Mouse (Mus musculus) left cerebral cortex, postnatal 36 days (tissue): ENCODE data around the gene Esr2. TPM values are rescaled to one million over a fixed set of nuclear protein-coding genes. Genes with fewer than 3 reads are reported as not detected.
"Not testable (repeated sequence)": the region's sequence is repeated elsewhere in the genome, so short reads cannot be mapped to it uniquely, and the experiment has no call there.

Source experiments
- DNase-seq, 2 experiments: peaks; one replicate each; pipeline ENCODE4 v3.0.0; 2021 to 2022; ENCODE audit warnings: low spot score in 2 of 2, mixed read lengths in 1 of 2
- intact Hi-C: fragments of 180-260 bp; cut with DNase I; formaldehyde crosslinking; loops from one replicate; pipeline ENCODE4 v1.15.1; 2025
- total RNA-seq, 2 experiments: library from RNA; stranded (reverse); gene quantifications; 2 replicates each; pipeline ENCODE4 v1.2.3; 2021

The Esr2 gene
- total RNA-seq: under 1 TPM; 0.20 to 0.34 TPM

- peak in 1 of 2 experiments; percentile 12 for DNase-seq
- intact Hi-C loops: no loop called here
Observed at GRCm38 (mm10) chr12:76177000-76177863, at the start of gene Esr2. Esr2 (minus strand) TSS chr12:76177259.

GRCm38 (mm10) chr12:76222104-76222503 is 45.0 kb upstream of the Esr2 start:
- DNase-seq, intact Hi-C loops: not testable (repeated sequence)

GRCm38 (mm10) chr12:76216716-76217115 is 39.7 kb upstream of the Esr2 start:
- intact Hi-C loops: no loop called here
- no peak for DNase-seq

DNA sequence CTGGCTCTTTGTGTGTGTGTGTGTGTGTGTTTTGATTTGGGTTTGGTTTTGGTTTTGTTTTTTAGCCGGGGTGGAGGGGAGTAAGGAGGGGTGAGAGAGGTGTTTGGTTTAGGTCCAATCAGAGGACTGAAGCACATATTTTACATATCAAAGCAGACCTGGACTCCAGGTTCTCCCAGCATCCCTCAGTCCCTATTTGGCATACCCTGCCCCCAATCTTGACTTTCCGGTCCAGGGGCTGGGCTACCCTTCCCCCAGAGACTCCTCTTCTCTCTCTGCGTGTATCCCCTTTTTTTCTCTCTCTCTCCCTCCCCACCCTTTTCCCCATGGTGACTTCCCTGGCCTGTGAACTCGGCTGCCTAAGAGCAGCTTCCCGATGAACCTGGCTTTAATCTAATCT is 38.1 kb upstream of the Esr2 start:
- intact Hi-C loops: no loop called here
- DNase-seq: no peak

GRCm38 (mm10) chr12:76209429-76209974 is 32.4 kb upstream of the Esr2 start:
- no peak for DNase-seq
- intact Hi-C loops: no loop called here

DNA sequence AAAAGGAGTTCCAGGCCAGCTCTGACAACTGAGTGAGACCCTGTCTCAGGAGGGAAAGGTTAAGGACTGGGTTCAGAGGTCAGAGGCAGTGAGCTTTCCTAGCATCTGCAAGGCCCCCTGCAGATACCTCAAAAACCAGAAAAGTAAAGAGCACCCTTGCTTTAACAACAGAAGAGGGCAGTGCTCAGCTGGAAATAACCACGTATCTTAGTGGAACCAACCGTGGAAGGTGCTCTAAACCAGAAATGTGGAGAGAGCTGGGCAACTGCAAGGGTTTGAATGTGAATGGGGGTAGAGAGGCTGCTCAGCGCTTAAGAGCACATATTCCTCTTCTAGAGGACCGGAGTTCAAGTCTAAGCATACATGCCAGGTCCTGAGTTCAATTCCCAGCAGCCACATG is 23.3 kb upstream of the Esr2 start:
- intact Hi-C loops: no loop called here
- no peak for DNase-seq

DNA sequence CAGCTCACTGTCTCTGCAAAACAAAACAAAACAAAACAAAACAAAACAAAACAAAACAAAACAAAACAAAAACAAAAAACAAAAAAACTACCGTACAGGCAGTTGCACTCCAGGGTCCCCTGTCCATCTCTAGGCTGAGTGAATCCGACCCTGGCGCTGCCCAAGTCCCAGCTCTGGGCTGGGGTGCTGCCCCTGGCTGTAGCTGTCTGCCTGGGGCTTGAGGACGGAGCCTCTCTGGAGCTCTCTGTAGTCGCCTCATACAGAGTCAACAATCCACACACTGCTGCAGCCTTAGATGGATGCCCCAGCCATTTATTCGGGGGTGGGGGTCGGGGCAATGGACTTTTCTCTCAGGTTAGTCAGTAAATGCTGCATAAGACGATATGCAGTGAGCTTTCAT is 20.0 kb upstream of the Esr2 start:
- DNase-seq: no peak
- intact Hi-C loops: loop anchor here (5.0 kb wide), 1 partner anchor 140 kb away; no protein-coding TSS in a partner anchor

GRCm38 (mm10) chr12:76196709-76197054 is 19.6 kb upstream of the Esr2 start:
- intact Hi-C loops: loop anchor here (5.0 kb wide), 1 partner anchor 141 kb away; no protein-coding TSS in a partner anchor
- peak; percentile 72 to 81 for DNase-seq

GRCm38 (mm10) chr12:76195912-76196708 is 19.1 kb upstream of the Esr2 start:
- DNase-seq: peak; percentile 40 to 50
- intact Hi-C loops: loop anchor here (5.0 kb wide), 1 partner anchor 141 kb away; no protein-coding TSS in a partner anchor

- intact Hi-C loops: no loop called here
- DNase-seq: no peak
Observed at GRCm38 (mm10) chr12:76194526-76194925, 17.5 kb upstream of the Esr2 start.

- peak in 1 of 2 experiments; percentile 12 for DNase-seq
- intact Hi-C loops: loop anchor here (2.0 kb wide), 1 partner anchor 404 kb away; no protein-coding TSS in a partner anchor
Observed at GRCm38 (mm10) chr12:76190940-76191339, 13.9 kb upstream of the Esr2 start.

GRCm38 (mm10) chr12:76187849-76188248 is 10.8 kb upstream of the Esr2 start:
- peak; percentile 18 to 26 for DNase-seq
- intact Hi-C loops: loop anchor here (10.0 kb wide), 1 partner anchor 253 kb away; no protein-coding TSS in a partner anchor

DNA sequence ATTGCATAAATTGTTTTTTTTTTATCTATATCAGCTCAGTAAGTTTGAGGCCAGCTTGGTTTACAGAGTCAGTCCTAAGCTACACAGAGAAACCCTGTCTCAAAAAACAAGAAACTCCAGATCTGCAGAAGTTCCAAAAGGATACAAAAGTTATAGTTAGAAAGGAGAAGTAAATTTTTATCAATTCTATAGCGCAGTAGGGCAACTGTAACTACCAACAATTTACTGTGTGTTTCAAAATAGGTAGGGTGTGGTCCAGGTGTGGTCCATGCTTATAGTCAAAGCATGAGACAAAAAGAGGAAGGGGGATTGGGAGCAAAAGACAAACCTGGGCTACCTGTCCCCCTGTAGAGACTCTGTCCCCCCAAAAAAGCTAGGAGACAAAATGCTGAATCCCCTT is 9.4 kb upstream of the Esr2 start:
- intact Hi-C loops: loop anchor here (10.0 kb wide), 1 partner anchor 252 kb away; no protein-coding TSS in a partner anchor

DNA sequence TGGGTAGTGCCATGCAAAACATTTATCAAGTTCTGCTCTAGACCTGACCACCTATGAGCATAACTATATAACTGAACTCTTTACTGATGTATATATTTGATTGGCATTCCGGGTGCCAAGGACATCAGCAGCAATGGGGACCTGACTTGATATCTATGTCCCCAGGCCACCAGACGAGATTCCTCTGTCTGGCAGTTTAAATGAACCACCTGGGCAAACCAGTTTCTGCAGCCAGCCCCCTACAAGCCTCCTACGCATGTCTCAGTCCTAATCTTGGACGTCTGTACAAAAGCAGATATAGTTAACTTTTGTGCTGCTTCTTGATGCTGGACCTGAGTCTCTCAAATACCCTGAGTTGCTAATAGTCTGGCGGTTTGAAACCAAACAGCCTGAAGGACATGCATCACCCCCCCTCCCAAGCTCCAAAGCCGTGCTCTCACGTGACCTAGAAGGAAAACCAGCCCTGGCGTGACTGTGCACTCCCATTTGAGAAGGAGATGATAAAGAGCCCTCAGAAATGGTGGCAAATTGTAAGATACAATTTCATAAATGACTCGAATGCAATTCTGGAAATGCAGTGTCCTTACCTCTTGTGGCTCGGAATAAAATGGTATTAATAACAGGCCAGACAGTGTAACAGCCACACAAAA is 8.2 kb upstream of the Esr2 start:
- DNase-seq: no peak
- intact Hi-C loops: loop anchor here (10.0 kb wide), 1 partner anchor 250 kb away; no protein-coding TSS in a partner anchor

More for the DNA sequence above, 9.4 kb upstream of the Esr2 start:
- DNase-seq: no peak

DNA sequence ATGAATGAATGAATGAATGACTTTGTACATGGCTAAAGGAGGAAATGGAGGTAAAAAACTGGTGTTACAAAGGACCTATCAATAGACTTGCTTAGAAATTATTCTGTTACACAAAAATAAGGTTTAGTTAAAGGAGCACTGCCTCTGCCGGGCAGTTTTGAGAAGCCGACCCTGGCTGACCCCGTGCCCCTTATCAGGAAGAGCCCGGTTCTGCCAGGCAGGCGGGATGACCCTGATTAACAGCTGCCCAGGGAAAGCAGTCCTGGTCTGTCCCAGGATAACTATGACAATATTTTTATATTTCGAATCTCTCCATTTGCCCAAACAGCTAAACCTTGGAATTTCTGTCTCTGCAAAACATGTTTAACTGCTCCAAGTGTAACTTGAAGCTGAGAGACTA is 7.2 kb upstream of the Esr2 start:
- no peak for DNase-seq
- intact Hi-C loops: loop anchor here (10.0 kb wide), 1 partner anchor 249 kb away; no protein-coding TSS in a partner anchor

GRCm38 (mm10) chr12:76182831-76183230 is 5.8 kb upstream of the Esr2 start:
- intact Hi-C loops: loop anchor here (10.0 kb wide), 1 partner anchor 248 kb away; no protein-coding TSS in a partner anchor
- DNase-seq: no peak

DNA sequence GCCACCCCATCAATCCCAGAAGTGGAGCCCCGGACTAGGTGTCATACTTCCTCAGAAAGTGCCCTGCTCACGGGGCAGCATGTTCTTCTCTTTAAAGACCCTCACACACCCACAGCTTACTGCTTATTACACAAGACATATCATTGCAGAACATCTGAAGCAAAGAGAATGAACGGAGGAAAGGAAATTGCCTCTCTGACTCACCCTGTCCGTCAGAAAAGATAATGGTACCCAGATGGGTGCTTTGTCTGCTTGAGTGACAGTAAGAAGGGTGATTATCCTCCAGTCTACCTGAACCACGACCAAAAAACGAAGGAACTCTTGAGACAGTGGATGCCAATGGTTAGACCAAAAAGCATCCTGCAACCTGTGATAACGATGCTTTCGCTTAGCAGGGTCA is 4.4 kb upstream of the Esr2 start:
- DNase-seq: no peak
- intact Hi-C loops: loop anchor here (10.0 kb wide), 1 partner anchor 247 kb away; no protein-coding TSS in a partner anchor

- intact Hi-C loops: loop anchor here (10.0 kb wide), 1 partner anchor 246 kb away; no protein-coding TSS in a partner anchor
- no peak for DNase-seq
Observed at GRCm38 (mm10) chr12:76180442-76180841, 3.4 kb upstream of the Esr2 start.

DNA sequence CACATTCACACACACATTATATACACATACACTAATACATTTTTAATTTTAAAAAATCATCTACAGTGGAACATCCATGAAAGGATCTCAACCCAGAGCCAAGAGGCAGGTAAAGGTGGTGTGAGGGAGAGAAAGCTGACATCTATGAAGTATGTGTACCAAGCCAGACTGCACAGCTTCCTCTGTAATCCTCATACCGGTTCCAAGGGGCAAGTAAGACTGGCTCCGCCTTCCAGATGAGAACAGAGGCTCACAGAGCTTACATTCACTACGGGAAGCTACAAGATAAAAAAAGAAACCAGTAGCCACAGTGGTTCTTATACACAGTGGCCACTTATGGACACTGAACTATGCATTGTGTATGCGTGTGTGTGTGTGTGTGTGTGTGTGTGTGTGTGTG is 2.5 kb upstream of the Esr2 start:
- DNase-seq: no peak
- intact Hi-C loops: loop anchor here (2.0 kb wide), 1 partner anchor 163 kb away; no protein-coding TSS in a partner anchor
